Mouse (Mus musculus): Measurements from ENCODE around the gene Dusp22. TPM values are rescaled to one million over a fixed set of nuclear protein-coding genes. Genes with fewer than 3 reads are reported as not detected.

Gene Dusp22
- polyA plus RNA-seq, 1 experiment = 25.2 TPM

- H3K4me1 ChIP-seq (ENCODE audit: control insufficient read depth, insufficient read depth, low read length) = no peaks in the 10 kb centered on the region
- no peak overlapping the region for H3K27ac ChIP-seq (ENCODE audit: insufficient read depth, low read depth, low read length)
- H3K36me3 ChIP-seq (ENCODE audit: control insufficient read depth, insufficient read depth, low read length) = no peaks in the 10 kb centered on the region
- 40% methylated on average over 7 of the region's 7 CpGs for WGBS
- TF ChIP-seq POLR2A (IDR thresholded peaks at IDR 0.05; ENCODE audit: low read depth, low read length) (no peak), CTCF (conservative IDR thresholded peaks at IDR 0.05; ENCODE audit: insufficient read depth, insufficient read length, low read depth, low read length) (no peak)
- no peak overlapping the region for H3K4me3 ChIP-seq (ENCODE audit: insufficient read depth, low read depth, low read length)
- no peak for DNase-seq
- no peaks in the 10 kb centered on the region for H3K27me3 ChIP-seq (replicated peaks; ENCODE audit: control insufficient read depth, insufficient read depth, low read length)
Measured at GRCm38 (mm10) chr13:30724691-30725271, 65.0 kb downstream of the Dusp22 start.

GRCm38 (mm10) chr13:30726879-30727278 lies 67.1 kb downstream of the Dusp22 start:
- DNase-seq = no peak
- H3K27ac ChIP-seq (ENCODE audit: insufficient read depth, low read depth, low read length) = no peak overlapping the region
- TF ChIP-seq POLR2A (IDR thresholded peaks at IDR 0.05; ENCODE audit: low read depth, low read length) (no peak), CTCF (conservative IDR thresholded peaks at IDR 0.05; ENCODE audit: insufficient read depth, insufficient read length, low read depth, low read length) (no peak)
- 92% methylated on average over 4 of the region's 4 CpGs for WGBS
- no peaks in the 10 kb centered on the region for H3K27me3 ChIP-seq (replicated peaks; ENCODE audit: control insufficient read depth, insufficient read depth, low read length)
- no peaks in the 10 kb centered on the region for H3K4me1 ChIP-seq (ENCODE audit: control insufficient read depth, insufficient read depth, low read length)
- no peak overlapping the region for H3K4me3 ChIP-seq (ENCODE audit: insufficient read depth, low read depth, low read length)
- H3K36me3 ChIP-seq (ENCODE audit: control insufficient read depth, insufficient read depth, low read length) = no peaks in the 10 kb centered on the region

GRCm38 (mm10) chr13:30728155-30728554 lies 68.4 kb downstream of the Dusp22 start:
- Histone ChIP-seq H3K4me3 (ENCODE audit: insufficient read depth, low read depth, low read length) (no peak overlapping the region), H3K27me3 (replicated peaks; ENCODE audit: control insufficient read depth, insufficient read depth, low read length) (no peaks in the 10 kb centered on the region), H3K4me1 (ENCODE audit: control insufficient read depth, insufficient read depth, low read length) (no peaks in the 10 kb centered on the region), H3K27ac (ENCODE audit: insufficient read depth, low read depth, low read length) (no peak overlapping the region), H3K36me3 (ENCODE audit: control insufficient read depth, insufficient read depth, low read length) (no peaks in the 10 kb centered on the region)
- TF ChIP-seq POLR2A (IDR thresholded peaks at IDR 0.05; ENCODE audit: low read depth, low read length) (no peak), CTCF (conservative IDR thresholded peaks at IDR 0.05; ENCODE audit: insufficient read depth, insufficient read length, low read depth, low read length) (no peak)
- 90% methylated on average over 7 of the region's 7 CpGs for WGBS
- DNase-seq = no peak

- no peak for TF ChIP-seq POLR2A (IDR thresholded peaks at IDR 0.05; ENCODE audit: low read depth, low read length)
- TF ChIP-seq CTCF (conservative IDR thresholded peaks at IDR 0.05; ENCODE audit: insufficient read depth, insufficient read length, low read depth, low read length) = no peak; the same call in 1 of the 2 replicates
- no peaks in the 10 kb centered on the region for H3K4me1 ChIP-seq (ENCODE audit: control insufficient read depth, insufficient read depth, low read length)
- DNase-seq = peak; percentile 49
- no peaks in the 10 kb centered on the region for H3K27me3 ChIP-seq (replicated peaks; ENCODE audit: control insufficient read depth, insufficient read depth, low read length)
- H3K4me3 ChIP-seq (ENCODE audit: insufficient read depth, low read depth, low read length) = no peak overlapping the region
- H3K36me3 ChIP-seq (ENCODE audit: control insufficient read depth, insufficient read depth, low read length) = no peaks in the 10 kb centered on the region
- no peak overlapping the region for H3K27ac ChIP-seq (ENCODE audit: insufficient read depth, low read depth, low read length)
- 8% methylated on average over 6 of the region's 6 CpGs for WGBS
Measured at GRCm38 (mm10) chr13:30729245-30729644, 69.4 kb downstream of the Dusp22 start.

- WGBS = 75% methylated on average over 15 of the region's 15 CpGs
- no peak overlapping the region for H3K4me3 ChIP-seq (ENCODE audit: insufficient read depth, low read depth, low read length)
- no peak overlapping the region for H3K27ac ChIP-seq (ENCODE audit: insufficient read depth, low read depth, low read length)
- TF ChIP-seq CTCF (conservative IDR thresholded peaks at IDR 0.05; ENCODE audit: insufficient read depth, insufficient read length, low read depth, low read length) (no peak), POLR2A (IDR thresholded peaks at IDR 0.05; ENCODE audit: low read depth, low read length) (no peak)
- H3K36me3 ChIP-seq (ENCODE audit: control insufficient read depth, insufficient read depth, low read length) = no peaks in the 10 kb centered on the region
- H3K27me3 ChIP-seq (replicated peaks; ENCODE audit: control insufficient read depth, insufficient read depth, low read length) = no peaks in the 10 kb centered on the region
- DNase-seq = no peak
- no peaks in the 10 kb centered on the region for H3K4me1 ChIP-seq (ENCODE audit: control insufficient read depth, insufficient read depth, low read length)
Measured at GRCm38 (mm10) chr13:30730104-30730793, 70.5 kb downstream of the Dusp22 start.

- Histone ChIP-seq H3K4me1 (ENCODE audit: control insufficient read depth, insufficient read depth, low read length) (no peaks in the 10 kb centered on the region), H3K36me3 (ENCODE audit: control insufficient read depth, insufficient read depth, low read length) (no peaks in the 10 kb centered on the region), H3K27me3 (replicated peaks; ENCODE audit: control insufficient read depth, insufficient read depth, low read length) (no peaks in the 10 kb centered on the region), H3K27ac (ENCODE audit: insufficient read depth, low read depth, low read length) (no peak overlapping the region), H3K4me3 (ENCODE audit: insufficient read depth, low read depth, low read length) (no peak overlapping the region)
- no peak for DNase-seq
- 85% methylated on average over 11 of the region's 11 CpGs for WGBS
- TF ChIP-seq POLR2A (IDR thresholded peaks at IDR 0.05; ENCODE audit: low read depth, low read length) = no peak
- no peak for TF ChIP-seq CTCF (conservative IDR thresholded peaks at IDR 0.05; ENCODE audit: insufficient read depth, insufficient read length, low read depth, low read length)
Measured at GRCm38 (mm10) chr13:30732709-30733445, 73.1 kb downstream of the Dusp22 start.

- TF ChIP-seq POLR2A (IDR thresholded peaks at IDR 0.05; ENCODE audit: low read depth, low read length) = no peak
- TF ChIP-seq CTCF (conservative IDR thresholded peaks at IDR 0.05; ENCODE audit: insufficient read depth, insufficient read length, low read depth, low read length) = no peak
- Histone ChIP-seq H3K4me1 (ENCODE audit: control insufficient read depth, insufficient read depth, low read length) (no peaks in the 10 kb centered on the region), H3K27ac (ENCODE audit: insufficient read depth, low read depth, low read length) (no peak overlapping the region), H3K4me3 (ENCODE audit: insufficient read depth, low read depth, low read length) (no peak overlapping the region), H3K36me3 (ENCODE audit: control insufficient read depth, insufficient read depth, low read length) (no peaks in the 10 kb centered on the region), H3K27me3 (replicated peaks; ENCODE audit: control insufficient read depth, insufficient read depth, low read length) (no peaks in the 10 kb centered on the region)
- WGBS = 80% methylated on average over 5 of the region's 5 CpGs
- DNase-seq = no peak
Measured at GRCm38 (mm10) chr13:30736721-30737120, 76.9 kb downstream of the Dusp22 start.

Measured in kidney, adult 2 months (tissue).